Mouse (Mus musculus) megakaryocyte-erythroid progenitor cell, adult 5-6 weeks (primary cell): ENCODE results near the gene Rb1. TPM values are rescaled to one million over a fixed set of nuclear protein-coding genes. Genes with fewer than 3 reads are reported as not detected.

Source experiments
- ATAC-seq: replicated peaks from 2 replicates; pipeline ENCODE4 v1.8.0; 2016; ENCODE audit warnings: mild to moderate bottlenecking, inconsistent platforms; ENCODE audit not compliant: severe bottlenecking, poor library complexity, low FRiP score, low TSS enrichment
- total RNA-seq, 2 experiments: library from RNA; stranded (forward) in 1 of 2; stranded (reverse) in 1 of 2; fragments of 200-1000, 215-1000 nt in 1 of 2; fragments of >200 nt in 1 of 2; fragmentation: Nextera tagmentation in 1 of 2; gene quantifications; 2 replicates each; pipeline ENCODE4 v1.2.3; 2014 to 2017

Rb1 gene
- total RNA-seq, 2 experiments from 2014 or later: 29.6 to 62.1 TPM

- no peak for ATAC-seq
Measured at GRCm38 (mm10) chr14:73289915-73290314, 35.7 kb downstream of the Rb1 start.

GRCm38 (mm10) chr14:73280996-73281395, 44.6 kb downstream of the Rb1 start:
- ATAC-seq: no peak

GRCm38 (mm10) chr14:73279096-73279495, 46.5 kb downstream of the Rb1 start:
- ATAC-seq: no peak

GRCm38 (mm10) chr14:73271807-73272206, 53.8 kb downstream of the Rb1 start:
- no peak for ATAC-seq

- ATAC-seq: no peak
Measured at GRCm38 (mm10) chr14:73266166-73266565, 59.5 kb downstream of the Rb1 start.

GRCm38 (mm10) chr14:73262210-73262609, 63.4 kb downstream of the Rb1 start:
- ATAC-seq: no peak

- ATAC-seq: no peak; the same call in 1 of the 2 replicates
Measured at GRCm38 (mm10) chr14:73258181-73258580, 67.4 kb downstream of the Rb1 start.

- ATAC-seq: no peak
Measured at GRCm38 (mm10) chr14:73257348-73257747, 68.3 kb downstream of the Rb1 start.

- ATAC-seq: no peak
Measured at GRCm38 (mm10) chr14:73255426-73255970, 70.1 kb downstream of the Rb1 start.

GRCm38 (mm10) chr14:73254412-73254811, 71.2 kb downstream of the Rb1 start:
- no peak for ATAC-seq

- no peak for ATAC-seq
Measured at GRCm38 (mm10) chr14:73253453-73254251, 72.0 kb downstream of the Rb1 start.

GRCm38 (mm10) chr14:73252276-73252675, 73.3 kb downstream of the Rb1 start:
- no peak for ATAC-seq

GRCm38 (mm10) chr14:73250056-73250455, 75.6 kb downstream of the Rb1 start:
- no peak for ATAC-seq

GRCm38 (mm10) chr14:73244061-73244597, 81.5 kb downstream of the Rb1 start:
- no peak for ATAC-seq

GRCm38 (mm10) chr14:73239857-73240256, 85.8 kb downstream of the Rb1 start:
- ATAC-seq: no peak

GRCm38 (mm10) chr14:73239291-73239690, 86.3 kb downstream of the Rb1 start:
- ATAC-seq: peak; percentile 62

- peak; percentile 79 for ATAC-seq
Measured at GRCm38 (mm10) chr14:73238498-73239250, 86.9 kb downstream of the Rb1 start.

- ATAC-seq: peak; percentile 45
Measured at GRCm38 (mm10) chr14:73237848-73238321, 87.7 kb downstream of the Rb1 start, which contains the start of gene Lpar6. Lpar6 (plus strand) TSS chr14:73237895.

- ATAC-seq: peak; percentile 46
Measured at GRCm38 (mm10) chr14:73234468-73235031, 91.1 kb downstream of the Rb1 start.
